Mouse (Mus musculus) bone marrow macrophage, adult 2 months (primary cell): ENCODE measurements around the gene Rnasel.

ENCODE experiments used
- CTCF ChIP-seq: IDR thresholded peaks from 2 replicates; pipeline ENCODE4 v1.5.1; 2012; ENCODE audit warnings: low read depth, mild to moderate bottlenecking, low read length, moderate library complexity
- POLR2A ChIP-seq: IDR thresholded peaks from 2 replicates; pipeline ENCODE4 v1.6.1; 2012; ENCODE audit warnings: mild to moderate bottlenecking, low read depth, low read length, borderline replicate concordance

GRCm38 (mm10) chr1:153742374-153743155 is 6.7 kb upstream of the Rnasel start:
- TF ChIP-seq CTCF (no peak), POLR2A (no peak)
